Mouse (Mus musculus) spleen, embryonic (tissue): ENCODE measurements around the gene Zdhhc9.

Experiments used
- CTCF ChIA-PET: fragments of 350-600 bp; sonication (Branson Sonifier 250); formaldehyde crosslinking; loops from one replicate; lab custom pipeline; 2022; lab: Charles Lee

Gene Zdhhc9

GRCm38 (mm10) chrX:48181844-48182243 lies 26.8 kb downstream of the Zdhhc9 start:
- CTCF ChIA-PET, result interaction anchor here (0.6 kb wide), 1 partner anchor 19 kb away, joined by 4 read pairs; no protein-coding TSS in a partner anchor

- CTCF ChIA-PET, result no interaction called here
These were observed 38.3 kb downstream of the Zdhhc9 start for GRCm38 (mm10) chrX:48170368-48170767.

GRCm38 (mm10) chrX:48169892-48170291 lies 38.8 kb downstream of the Zdhhc9 start:
- CTCF ChIA-PET, result no interaction called here

DNA sequence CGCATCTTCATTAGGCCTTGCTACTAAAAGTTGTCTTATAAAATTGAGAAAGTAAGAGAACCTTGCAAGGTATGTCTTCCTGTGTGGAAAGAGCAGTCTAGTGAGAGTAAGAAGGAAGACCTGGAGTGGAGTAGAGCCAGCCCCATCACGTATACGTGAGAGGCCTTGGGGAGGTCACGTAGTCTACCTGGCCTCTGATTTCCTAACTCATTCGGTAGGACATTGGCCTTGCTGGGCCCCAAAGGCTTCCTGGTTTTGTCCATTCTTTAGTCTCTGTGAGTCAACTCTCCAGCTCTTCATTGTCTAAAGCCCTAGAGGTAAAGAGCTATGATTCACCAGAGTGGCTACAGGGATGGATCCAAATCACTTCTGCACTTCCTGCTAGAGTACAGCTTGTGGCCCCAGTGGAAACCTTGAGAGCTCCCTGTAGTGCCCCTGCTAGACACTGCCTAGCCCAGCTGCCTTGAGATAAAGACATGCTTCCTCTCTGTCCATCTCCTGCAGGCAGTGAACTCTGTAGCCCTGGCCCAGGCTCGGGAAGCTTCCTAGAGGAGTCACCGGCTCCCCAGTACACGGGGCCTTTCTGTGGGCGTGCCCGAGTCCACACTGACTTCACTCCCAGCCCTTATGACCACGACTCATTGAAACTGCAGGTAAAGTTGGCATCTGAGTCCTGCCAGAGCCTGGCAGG lies 50.3 kb downstream of the Zdhhc9 start:
- CTCF ChIA-PET, result no interaction called here

DNA sequence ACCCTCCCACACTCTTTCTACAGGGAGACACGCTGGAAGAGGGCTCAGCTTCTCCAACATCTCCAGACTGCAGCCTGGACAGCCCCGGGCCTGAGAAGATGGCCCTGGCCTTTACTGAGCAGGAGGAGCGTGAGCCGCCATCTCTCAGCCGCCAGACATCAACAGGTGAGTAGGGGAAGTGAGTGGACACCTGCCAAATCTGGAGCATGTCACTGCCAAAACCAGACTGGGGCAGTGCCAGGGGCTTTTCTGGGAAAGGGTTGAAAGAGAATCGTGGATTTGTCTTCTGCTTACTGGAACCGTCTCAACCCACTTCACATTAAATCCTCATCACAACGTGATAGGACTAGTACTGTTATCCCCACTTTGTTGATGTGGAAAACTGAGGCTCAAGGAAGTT lies 51.3 kb downstream of the Zdhhc9 start:
- CTCF ChIA-PET, result no interaction called here

DNA sequence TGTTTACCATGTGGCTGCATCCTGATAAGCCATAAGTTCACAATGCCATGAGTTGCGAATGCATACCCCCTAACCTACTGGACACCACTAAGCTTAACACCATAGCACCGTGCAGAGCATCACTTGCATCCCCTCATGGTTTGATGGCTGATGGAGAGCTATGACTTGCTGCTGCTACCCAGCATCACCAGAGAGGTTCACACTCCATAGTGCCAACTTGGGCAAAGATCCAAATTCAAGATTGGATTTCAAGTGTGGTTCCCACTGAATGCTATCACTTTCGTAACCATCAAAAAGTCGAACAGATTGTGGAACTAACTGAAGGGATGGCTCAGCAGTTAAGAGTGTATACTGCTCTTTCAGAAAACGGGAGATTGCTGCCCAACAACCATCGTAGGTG lies 53.2 kb downstream of the Zdhhc9 start:
- CTCF ChIA-PET, result no interaction called here

- CTCF ChIA-PET, result no interaction called here
These were observed 54.7 kb downstream of the Zdhhc9 start for GRCm38 (mm10) chrX:48153949-48154348.

- CTCF ChIA-PET, result no interaction called here
These were observed 55.3 kb downstream of the Zdhhc9 start for GRCm38 (mm10) chrX:48153414-48153813.

DNA sequence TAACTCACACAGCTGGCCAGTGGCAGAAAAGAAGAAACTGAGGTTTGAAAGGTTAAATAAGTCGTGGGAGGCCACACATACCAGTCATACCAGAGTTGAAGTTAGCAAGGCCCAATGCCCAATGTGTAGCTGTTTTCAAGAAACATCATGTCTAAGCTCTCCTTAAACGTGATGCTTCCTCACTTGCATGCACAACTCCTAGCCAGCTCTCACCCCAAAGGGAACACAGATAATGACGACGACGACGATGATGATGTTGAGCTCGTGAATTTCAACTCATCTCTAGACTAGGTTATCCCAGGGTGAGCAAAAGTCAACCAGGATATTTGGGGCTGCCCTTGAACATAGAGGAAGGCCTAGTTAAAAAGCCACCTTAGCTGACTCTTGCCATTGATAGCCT lies 56.6 kb downstream of the Zdhhc9 start:
- CTCF ChIA-PET, result interaction anchor here (0.5 kb wide), 1 partner anchor 195 kb away, joined by 10 read pairs; no protein-coding TSS in a partner anchor

DNA sequence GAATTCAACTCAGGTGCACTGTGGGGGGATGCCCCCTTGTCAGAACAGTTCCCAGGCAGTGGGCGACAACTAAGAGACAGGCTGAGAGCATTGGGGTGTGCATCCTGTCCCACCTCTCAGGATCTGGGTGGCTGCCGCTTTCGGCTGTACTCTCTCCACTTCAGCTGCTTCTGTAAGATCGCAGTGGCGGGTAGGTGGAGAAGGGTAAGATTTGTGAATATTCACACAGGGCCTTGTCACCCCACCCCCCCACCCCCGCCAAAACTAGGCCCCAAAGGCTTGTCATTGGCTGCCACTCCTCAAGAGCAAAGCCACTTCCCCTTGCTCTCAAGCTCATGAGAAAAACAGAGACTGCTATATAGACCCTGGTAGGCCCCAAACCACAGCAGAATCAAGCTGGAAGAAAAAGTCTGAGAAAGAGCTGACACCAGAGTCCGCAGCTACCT lies 60.9 kb downstream of the Zdhhc9 start:
- CTCF ChIA-PET, result no interaction called here

- CTCF ChIA-PET, result interaction anchor here (1.1 kb wide), 1 partner anchor 20 kb away, joined by 4 read pairs; no protein-coding TSS in a partner anchor
These were observed 61.5 kb downstream of the Zdhhc9 start for GRCm38 (mm10) chrX:48147226-48147625.

DNA sequence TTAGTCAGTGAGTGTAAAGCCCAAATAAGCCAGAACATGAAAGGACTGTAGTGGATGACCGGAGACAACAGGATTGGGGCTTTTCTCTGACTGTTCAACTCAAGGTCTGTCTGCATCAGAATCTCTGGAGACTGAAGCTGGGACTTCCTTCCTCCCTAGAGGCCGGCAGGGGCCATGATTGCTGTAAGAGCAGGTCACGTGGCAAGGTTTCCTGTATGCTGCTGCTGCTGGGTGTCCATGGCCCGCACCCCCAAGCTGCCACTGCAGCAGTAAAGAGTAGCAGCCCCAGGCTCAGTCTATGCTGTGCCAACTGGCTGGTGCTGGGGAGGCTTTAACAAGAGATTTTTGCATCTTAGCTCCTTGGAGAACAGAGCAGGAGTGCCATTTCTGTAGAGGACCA lies 62.4 kb downstream of the Zdhhc9 start, which contains the start of gene Sash3:
Gene Sash3, plus strand, starts transcription at position 175 of the 400 bp plus-strand sequence.
- CTCF ChIA-PET, result interaction anchor here (1.1 kb wide), 1 partner anchor 19 kb away, joined by 4 read pairs; no protein-coding TSS in a partner anchor

DNA sequence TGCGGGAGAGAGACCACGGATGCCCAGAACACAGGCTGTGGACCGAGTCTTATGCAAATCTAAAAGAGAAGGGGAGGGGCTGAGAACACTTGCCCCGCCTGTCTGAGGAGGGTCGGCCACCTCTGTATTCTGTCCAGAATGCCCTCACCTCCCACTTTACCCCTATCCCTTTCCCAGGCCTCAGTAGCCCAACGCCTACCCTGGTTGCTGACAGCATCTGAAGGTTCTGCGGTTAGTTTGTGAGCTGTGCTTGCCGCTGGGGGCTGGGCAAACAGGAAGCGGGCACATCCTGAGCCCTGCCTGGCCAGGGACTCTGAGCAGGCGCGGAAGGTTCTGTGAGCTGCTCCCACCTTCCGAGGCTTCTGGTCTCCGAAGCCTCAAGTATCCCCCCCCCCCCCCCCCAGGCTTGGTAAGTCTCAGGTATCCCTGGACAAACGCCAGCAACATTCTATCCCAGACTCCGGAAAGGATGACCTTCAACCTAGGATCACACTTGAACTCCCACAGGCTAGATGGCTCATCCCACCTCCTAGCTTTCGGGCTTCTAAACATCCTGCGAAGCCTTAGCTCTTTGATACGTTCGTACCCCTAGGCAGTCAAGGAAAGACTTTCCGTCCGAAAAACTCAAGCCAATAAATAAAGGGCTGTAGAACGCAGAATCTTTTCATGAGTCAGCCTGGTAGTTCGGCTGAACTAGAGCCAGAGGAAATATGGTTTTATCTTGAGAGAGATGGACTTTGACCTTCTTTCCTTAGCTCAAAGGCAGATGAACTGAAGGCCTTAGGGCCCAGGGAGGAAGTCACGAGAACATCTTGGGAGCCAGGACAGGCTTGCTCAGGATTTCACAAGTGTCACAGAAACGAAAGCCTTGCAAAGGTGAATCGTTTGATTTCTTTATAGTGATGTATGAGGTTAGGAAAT lies 65.0 kb downstream of the Zdhhc9 start:
- CTCF ChIA-PET, result no interaction called here

- CTCF ChIA-PET, result interaction anchor here (1.2 kb wide), 1 partner anchor 356 kb away, joined by 3 read pairs; no protein-coding TSS in a partner anchor
These were observed 67.2 kb downstream of the Zdhhc9 start for GRCm38 (mm10) chrX:48141481-48141880.

- CTCF ChIA-PET, result interaction anchor here (0.7 kb wide), 1 partner anchor 124 kb away, joined by 3 read pairs; no protein-coding TSS in a partner anchor
These were observed 68.3 kb downstream of the Zdhhc9 start for GRCm38 (mm10) chrX:48140286-48140877.

DNA sequence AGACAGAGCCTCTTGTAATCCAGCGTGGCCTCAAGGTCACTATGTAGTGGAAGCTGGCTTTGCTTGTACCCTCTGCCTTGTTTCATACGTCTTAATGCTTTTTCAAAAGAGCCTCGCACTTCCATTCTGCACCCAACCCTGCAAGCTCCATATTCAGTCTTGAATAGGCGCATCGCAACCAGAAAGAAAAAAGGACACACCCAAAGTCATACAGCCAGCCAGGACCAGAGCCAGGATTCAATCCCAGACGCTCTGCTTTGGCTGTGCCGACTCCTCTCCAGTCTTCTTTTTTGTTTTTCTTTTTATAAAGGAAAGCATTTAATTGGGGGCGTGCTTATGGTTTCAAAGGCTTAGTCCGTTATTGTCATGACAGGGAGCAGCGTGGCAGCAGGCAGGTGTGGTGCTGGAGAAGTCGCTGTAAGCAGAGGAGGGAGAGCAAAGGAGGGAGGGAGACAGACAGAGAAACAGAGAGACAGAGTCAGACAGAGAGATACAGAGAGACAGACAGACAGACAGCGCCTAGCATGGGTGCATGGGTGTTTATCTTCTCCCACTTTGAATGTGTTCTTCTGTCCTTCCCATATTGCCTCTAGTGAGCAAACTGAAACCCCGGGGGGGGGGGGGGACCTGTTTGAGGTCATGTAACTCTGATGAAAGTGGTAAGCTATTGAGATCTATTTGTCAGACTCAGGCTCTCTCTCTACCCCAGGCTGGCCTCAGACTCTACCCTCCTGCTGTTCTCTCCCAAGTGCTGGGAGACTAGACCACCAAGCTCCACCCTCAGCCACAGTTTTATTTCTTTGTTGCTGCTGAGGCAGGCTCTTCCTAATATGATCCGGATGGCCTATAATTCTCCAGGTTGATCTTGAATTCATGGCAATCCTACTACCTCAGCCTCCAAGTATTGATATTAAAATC lies 69.1 kb downstream of the Zdhhc9 start:
- CTCF ChIA-PET, result interaction anchor here (0.7 kb wide), 1 partner anchor 125 kb away, joined by 3 read pairs; no protein-coding TSS in a partner anchor

GRCm38 (mm10) chrX:48138539-48139275 lies 70.0 kb downstream of the Zdhhc9 start:
- CTCF ChIA-PET, result no interaction called here

GRCm38 (mm10) chrX:48138011-48138410 lies 70.7 kb downstream of the Zdhhc9 start:
- CTCF ChIA-PET, result no interaction called here

GRCm38 (mm10) chrX:48136935-48137334 lies 71.7 kb downstream of the Zdhhc9 start:
- CTCF ChIA-PET, result interaction anchor here (0.6 kb wide), 1 partner anchor 13 kb away, joined by 3 read pairs; no protein-coding TSS in a partner anchor

- CTCF ChIA-PET, result no interaction called here
These were observed 79.5 kb downstream of the Zdhhc9 start for GRCm38 (mm10) chrX:48129167-48129566.
